Comparison of ENCODE assay signal across 9 mouse cellular contexts in the genomic region with DNA sequence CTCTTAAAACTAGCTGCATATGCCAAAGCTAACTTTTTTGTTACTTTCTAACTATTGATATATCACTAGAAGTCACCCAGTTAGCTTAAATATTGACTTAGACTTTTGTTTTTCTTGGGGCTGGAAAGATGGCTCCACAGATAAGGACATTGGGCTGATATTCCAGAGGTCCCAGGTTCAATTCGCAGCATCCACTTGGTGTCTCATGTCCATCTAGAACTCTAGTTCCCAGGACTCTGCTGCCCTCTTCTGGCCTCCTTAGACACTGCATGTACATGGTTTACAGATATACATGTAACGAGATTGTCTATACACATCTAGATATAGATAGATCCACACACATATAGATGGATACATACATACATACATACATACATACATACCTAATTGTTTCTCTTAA. TPM values are rescaled to one million over a fixed set of nuclear protein-coding genes. Genes with fewer than 3 reads are reported as not detected.
DNase-seq lines count a peak whose midpoint lies in the region; ATAC-seq and TF ChIP-seq lines count a peak whose summit lies in the region.
"Had no signal": no experiment of that assay in that cellular context is flagged by ENCODE, and none has a peak within 500 bp of the region (broad histone marks: within the 10 kb centered on the region; RNA-seq: fewer than 3 reads in every experiment).

No protein-coding gene starts in this region.

- no peaks in the 10 kb centered on the region for H3K36me3 ChIP-seq in liver, adult 2 months (ENCODE audit: control insufficient read depth, insufficient read depth, low read length)
- H3K36me3 ChIP-seq in liver, embryonic 11.5 days (ENCODE audit: control insufficient read depth, insufficient read depth, low read length): peaks cover 3% of the 10 kb centered on the region; the same call in 1 of the 2 replicates
- no peaks in the 10 kb centered on the region for H3K36me3 ChIP-seq in lung, postnatal 0 days (ENCODE audit: insufficient read depth, low read length)

- no peak overlapping the region for H3K27ac ChIP-seq in liver, adult 2 months (replicated peaks; ENCODE audit: insufficient read depth, low read depth, low read length)
- H3K27ac ChIP-seq in liver, embryonic 11.5 days (ENCODE audit: low read depth, low read length): no peak overlapping the region
- no peak overlapping the region for H3K27ac ChIP-seq in lung, postnatal 0 days (ENCODE audit: low read length)

- peak; percentile 56 for TF ChIP-seq CTCF in liver, adult 2 months (IDR thresholded peaks at IDR 0.05; ENCODE audit: low read depth, low read length)
- peak; percentile 79 for TF ChIP-seq CTCF in lung, postnatal 0 days (IDR thresholded peaks at IDR 0.05)

- TF ChIP-seq POLR2A in liver, adult 2 months (IDR thresholded peaks at IDR 0.05; ENCODE audit: extremely low read depth, insufficient read depth, low read length): no peak

- WGBS in liver, adult 2 months: 83% methylated on average over 2 of the region's 2 CpGs
- 67% methylated on average over 2 of the region's 2 CpGs for WGBS in liver, embryonic 11.5 days
- 68% methylated on average over 2 of the region's 2 CpGs for WGBS in lung, postnatal 0 days

- TF ChIP-seq EP300 in lung, postnatal 0 days (IDR thresholded peaks at IDR 0.05): no peak

- no peaks in the 10 kb centered on the region for H3K27me3 ChIP-seq in liver, adult 2 months (ENCODE audit: control insufficient read depth, insufficient read depth, low read length)
- no peaks in the 10 kb centered on the region for H3K27me3 ChIP-seq in liver, embryonic 11.5 days (replicated peaks; ENCODE audit: control insufficient read depth, insufficient read depth, low read length)
- H3K27me3 ChIP-seq in lung, postnatal 0 days (replicated peaks; ENCODE audit: insufficient read depth, low read length): no peaks in the 10 kb centered on the region

- H3K4me2 ChIP-seq in liver, embryonic 11.5 days: no peak overlapping the region
- no peak overlapping the region for H3K4me2 ChIP-seq in lung, postnatal 0 days (replicated peaks; ENCODE audit: low read depth, low read length)

- no peak overlapping the region for H3K4me3 ChIP-seq in liver, adult 2 months (ENCODE audit: insufficient read depth, low read depth, low read length)
- no peak overlapping the region for H3K4me3 ChIP-seq in liver, embryonic 11.5 days (ENCODE audit: low read depth, low read length)
- H3K4me3 ChIP-seq in lung, postnatal 0 days (ENCODE audit: low read depth, low read length): no peak overlapping the region
- H3K4me3 ChIP-seq: myocyte had no signal

- peak; percentile 20 to 80 for DNase-seq in adrenal gland, adult (ENCODE audit: inconsistent age in 2 of 2, low spot score in 1 of 2)
- DNase-seq in adrenal gland, postnatal 4 days (ENCODE audit: low spot score in 2 of 2): no peak
- DNase-seq in liver, adult 2 months (ENCODE audit: extremely low read depth, low read depth, low spot score): peak; percentile 36
- no peak for DNase-seq in liver, embryonic 11.5 days (ENCODE audit: low spot score)
- peak; percentile 50 for DNase-seq in adrenal gland, postnatal 25 days
- DNase-seq in lung, postnatal 0 days (ENCODE audit: low spot score): peak; percentile 32
- DNase-seq in thymus, postnatal 10 days (ENCODE audit: low spot score in 2 of 2): peak; percentile 65 to 81

- H3K9me3 ChIP-seq in liver, embryonic 11.5 days (ENCODE audit: control insufficient read depth, low read length): no peaks in the 10 kb centered on the region
- H3K9me3 ChIP-seq in lung, postnatal 0 days (ENCODE audit: low read length): no peaks in the 10 kb centered on the region

- ATAC-seq in liver, embryonic 11.5 days (replicated peaks; ENCODE audit: low FRiP score): no peak
- peak; percentile 60; the same call in 1 of the 2 replicates for ATAC-seq in erythroblast, adult 5-6 weeks (replicated peaks; ENCODE audit: low FRiP score, poor library complexity, severe bottlenecking)
- no peak for ATAC-seq in lung, postnatal 0 days

- peaks cover 6% of the 10 kb centered on the region for H3K4me1 ChIP-seq in liver, adult 2 months (ENCODE audit: control insufficient read depth, insufficient read depth, low read length)
- peaks cover 6% of the 10 kb centered on the region for H3K4me1 ChIP-seq in liver, embryonic 11.5 days (replicated peaks; ENCODE audit: control insufficient read depth, insufficient read depth, low read length)
- H3K4me1 ChIP-seq in lung, postnatal 0 days (ENCODE audit: insufficient read depth, low read depth, low read length): peaks cover 5% of the 10 kb centered on the region; the same call in 1 of the 2 replicates

- H3K79me2 ChIP-seq in liver, adult 2 months (ENCODE audit: control insufficient read depth, insufficient read depth, low read length): peaks cover 5% of the 10 kb centered on the region; the same call in 1 of the 2 replicates

- no peak overlapping the region for H3K9ac ChIP-seq in liver, adult 2 months (ENCODE audit: low read depth, low read length)
- H3K9ac ChIP-seq in liver, embryonic 11.5 days (ENCODE audit: low read depth, low read length): no peak overlapping the region
- H3K9ac ChIP-seq in lung, postnatal 0 days (replicated peaks; ENCODE audit: low read depth): no peak overlapping the region

RNA-seq across cellular contexts. Expression of gene Trub1, which starts 4.4 kb away (rescaled TPM):
- 10 to 100 TPM; 26.1 to 27.5 TPM for total RNA-seq in adrenal gland, postnatal 4 days (2021)
- total RNA-seq in liver, adult 2 months (2014; rRNA removed): 8.6 and 12.7 TPM in 2 replicates
- 4.6 and 5.7 TPM in 2 replicates for polyA plus RNA-seq in liver, adult 2 months (2012; rRNA removed)
- 27.5 and 28.9 TPM in 2 replicates for polyA plus RNA-seq in liver, embryonic 11.5 days (2014; fragmentation: Nextera tagmentation; extraction: Ambion mirVana)
- total RNA-seq in adrenal gland, postnatal 25 days (2021): 9.7 and 16.5 TPM in 2 replicates
- total RNA-seq in erythroblast, adult 5-6 weeks (2015; ENCODE audit: low replicate concordance): 1.3 and 2.5 TPM in 2 replicates
- total RNA-seq in erythroblast, adult 5-6 weeks (2017; ENCODE audit: low replicate concordance): 1.1 and 3.0 TPM in 2 replicates
- polyA plus RNA-seq in lung, postnatal 0 days (2015; fragmentation: Nextera tagmentation; extraction: Ambion mirVana): 8.5 and 9.0 TPM in 2 replicates

Comparison
In these comparisons a context has a peak if more than half of its experiments do, and no peak if none do; other contexts are left out.
1. DNase-seq: peak in adrenal gland, adult (2 of 2), liver, adult 2 months (single experiment), adrenal gland, postnatal 25 days (single experiment), lung, postnatal 0 days (single experiment) and thymus, postnatal 10 days (2 of 2); none in adrenal gland, postnatal 4 days (0 of 2) and liver, embryonic 11.5 days (single experiment).